Mouse (Mus musculus) embryonic fibroblast, embryonic 13.5 days (primary cell): Measurements from ENCODE around the gene Gpr4.

Source experiments
- CTCF ChIP-seq: IDR thresholded peaks from 2 replicates; pipeline ENCODE4 v1.5.1; 2011; ENCODE audit warnings: mild to moderate bottlenecking, control low read depth, low read length, moderate library complexity, borderline replicate concordance; ENCODE audit not compliant: insufficient read depth
- POLR2A ChIP-seq: IDR thresholded peaks from 2 replicates; pipeline ENCODE4 v1.6.1; 2011; ENCODE audit warnings: low read depth, mild to moderate bottlenecking, control low read depth, low read length, moderate library complexity

DNA sequence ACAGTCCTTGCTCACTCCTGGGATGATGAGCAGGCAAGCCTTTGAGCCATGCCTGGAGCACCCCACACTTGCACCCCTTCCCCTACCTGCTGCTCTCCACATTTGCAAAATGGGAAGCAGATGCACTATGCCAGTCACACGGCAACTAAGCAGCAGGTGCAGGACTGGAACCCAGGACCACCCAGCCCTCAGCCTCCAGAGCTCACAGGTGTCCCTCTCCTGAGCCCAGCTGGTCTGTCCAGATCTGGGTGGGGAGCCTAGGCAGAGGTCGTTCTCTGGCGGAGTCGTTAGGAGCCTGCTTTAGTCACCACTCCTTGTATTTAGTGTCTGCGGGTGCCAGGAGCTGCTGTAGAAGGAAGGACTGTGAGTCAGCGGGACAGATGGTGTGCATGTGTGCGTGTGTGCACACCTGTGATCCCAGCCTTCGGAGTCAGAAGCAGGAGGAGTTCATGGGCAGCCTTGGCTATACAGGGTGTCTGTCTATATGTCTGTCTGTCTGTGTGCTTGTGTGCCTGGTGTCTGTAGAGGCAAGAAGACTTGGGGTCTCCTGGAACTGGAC is 28.6 kb downstream of the Gpr4 start:
- TF ChIP-seq POLR2A (no peak), CTCF (no peak)
